Mouse (Mus musculus) forebrain, postnatal 0 days (tissue): ENCODE results near the gene Slc16a9. TPM values are rescaled to one million over a fixed set of nuclear protein-coding genes. Genes with fewer than 3 reads are reported as not detected.

ENCODE experiments used
- ATAC-seq: fragments of 200-750 bp; cut with Nextera tagmentation; 2 replicates; pipeline ENCODE4 v1.8.0; 2017; ENCODE audit warnings: mild to moderate bottlenecking, moderate library complexity
- DNase-seq: peaks from one replicate; pipeline ENCODE4 v3.0.0-alpha.2; 2015
- H3K27ac ChIP-seq: fragments of 300-500 bp; sonication (generic); 2 replicates; pipeline ENCODE4 v1.5.1; 2014; ENCODE audit warnings: low read depth, mild to moderate bottlenecking, antibody characterized with exemption, low read length, moderate library complexity, mixed read lengths
- H3K27me3 ChIP-seq: fragments of 300-500 bp; sonication (generic); 2 replicates; pipeline ENCODE4 v1.6.1; 2014; ENCODE audit warnings: mild to moderate bottlenecking, low read length, mixed read lengths; ENCODE audit not compliant: insufficient read depth
- H3K36me3 ChIP-seq: fragments of 300-500 bp; sonication (generic); 2 replicates; pipeline ENCODE4 v1.6.1; 2014; ENCODE audit warnings: mild to moderate bottlenecking, moderate library complexity; ENCODE audit not compliant: insufficient read depth
- H3K4me1 ChIP-seq: fragments of 300-500 bp; sonication (generic); 2 replicates; pipeline ENCODE4 v1.6.1; 2014; ENCODE audit warnings: antibody characterized with exemption; ENCODE audit not compliant: insufficient read depth
- H3K4me2 ChIP-seq: fragments of 300-500 bp; sonication (generic); 2 replicates; pipeline ENCODE4 v1.6.1; 2014; ENCODE audit warnings: low read depth, mild to moderate bottlenecking, moderate library complexity
- H3K4me3 ChIP-seq: fragments of 300-500 bp; sonication (generic); 2 replicates; pipeline ENCODE4 v1.5.1; 2014; ENCODE audit warnings: low read depth, low read length, mixed read lengths
- H3K9ac ChIP-seq: fragments of 300-500 bp; sonication (generic); 2 replicates; pipeline ENCODE4 v1.6.1; 2014; ENCODE audit warnings: mild to moderate bottlenecking
- H3K9me3 ChIP-seq: fragments of 300-500 bp; sonication (generic); 2 replicates; pipeline ENCODE4 v1.6.1; 2016; ENCODE audit warnings: low read length
- CTCF ChIP-seq: sonication (generic); IDR thresholded peaks from 2 replicates; pipeline ENCODE4 v1.5.1; 2016; ENCODE audit warnings: antibody characterized with exemption, control low read depth, low read depth
- WGBS: fragments of 180-500 bp; shearing (Covaris S2); extraction: QIAGEN DNeasy Blood & Tissue Kit; methylation state at CpG from one replicate; pipeline ENCODE4 v1.1.7; 2014; 5-methylcytosine and 5-hydroxymethylcytosine counted together
- polyA plus RNA-seq: library from polyadenylated mRNA; unstranded; fragments of >200 nt; fragmentation: Nextera tagmentation; extraction: Ambion mirVana; gene quantifications from 2 replicates; pipeline ENCODE4 v1.2.1, GENCODE M21; 2015
- total RNA-seq: library from RNA; depleted of rRNA; stranded (reverse); fragments of >200 nt; gene quantifications from 2 replicates; pipeline ENCODE4 v1.2.3, GENCODE M21; 2014; rRNA removed

Slc16a9 gene
- total RNA-seq = 6.1 and 6.5 TPM in 2 replicates
- polyA plus RNA-seq = 2.5 and 2.6 TPM in 2 replicates

DNA sequence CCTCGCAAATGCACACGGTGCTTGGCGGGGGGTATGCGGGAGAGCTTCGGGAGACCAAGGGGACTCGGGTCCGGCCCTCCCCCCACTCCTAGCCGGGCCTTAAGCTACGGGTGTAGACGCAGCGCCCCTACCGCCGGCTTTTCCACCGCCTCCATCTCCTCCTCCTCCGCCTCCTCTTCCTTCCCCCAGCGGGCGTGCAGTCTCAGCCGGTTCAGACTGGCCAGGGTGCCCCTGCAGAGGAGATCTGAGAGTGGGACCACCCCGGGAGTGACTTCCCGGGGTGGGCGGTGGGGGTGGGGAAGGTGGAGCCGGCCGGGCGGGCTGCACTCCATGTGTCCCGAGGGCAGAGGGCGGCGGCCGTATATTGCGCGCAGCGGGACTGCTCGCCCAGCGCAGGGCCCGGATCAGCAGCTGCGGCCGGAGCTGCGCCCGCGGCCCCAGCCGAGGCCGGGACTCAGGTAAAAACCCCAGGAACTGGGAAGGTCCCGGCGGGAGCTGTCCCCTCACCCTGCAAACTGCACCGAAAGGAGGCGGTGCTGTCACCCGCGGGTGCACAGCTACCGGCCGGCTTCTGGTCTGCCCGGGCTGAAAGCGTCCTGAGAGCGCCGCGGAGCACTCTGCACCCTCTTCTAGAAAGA lies at the start of gene Slc16a9:
Slc16a9 (plus strand) TSS at position 180 of the 638 bp plus-strand sequence.
- TF ChIP-seq CTCF = peak; percentile 62
- DNase-seq = peak; percentile 68
- Histone ChIP-seq H3K4me3 (peak within 1 kb of the TSS; percentile 63), H3K9me3 (no peaks in the 10 kb centered on the region), H3K4me1 (no peaks in the 10 kb centered on the region), H3K4me2 (peak within 1 kb of the TSS; percentile 98), H3K27me3 (peaks cover 12% of the 10 kb centered on the region), H3K36me3 (no peaks in the 10 kb centered on the region), H3K9ac (peak within 1 kb of the TSS; percentile 74), H3K27ac (no peak within 1 kb of the TSS)
- 1% methylated on average over 50 of the region's 54 CpGs for WGBS
- ATAC-seq = peak; percentile 97

DNA sequence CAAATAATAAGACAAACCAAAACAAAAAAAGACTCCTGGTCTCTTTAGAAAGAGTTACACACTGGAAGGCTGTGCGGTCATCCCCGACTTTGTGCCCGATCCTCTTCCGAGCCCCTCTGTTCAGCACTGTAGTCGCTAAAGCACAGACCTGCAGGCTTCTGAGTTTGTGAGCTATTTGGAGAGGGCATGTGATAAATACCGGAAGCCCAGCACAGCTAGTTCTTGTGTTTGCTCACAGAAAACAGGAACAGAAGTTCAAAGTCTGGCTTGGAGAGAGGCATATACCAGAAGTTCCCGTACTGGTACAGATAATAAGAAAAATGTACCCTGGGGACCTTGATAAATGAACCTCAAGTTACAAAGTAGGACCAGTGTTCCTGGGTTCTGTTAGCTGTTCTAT lies 49.6 kb upstream of the Slc16a9 start:
- H3K27ac ChIP-seq = no peak overlapping the region
- DNase-seq (no peak), ATAC-seq (no peak)
- H3K4me3 ChIP-seq = no peak overlapping the region
- no peak overlapping the region for H3K4me2 ChIP-seq
- no peaks in the 10 kb centered on the region for H3K27me3 ChIP-seq
- no peaks in the 10 kb centered on the region for H3K4me1 ChIP-seq
- peaks cover 21% of the 10 kb centered on the region; the same call in 1 of the 2 replicates for H3K36me3 ChIP-seq
- TF ChIP-seq CTCF = no peak
- H3K9ac ChIP-seq = no peak overlapping the region
- no peaks in the 10 kb centered on the region for H3K9me3 ChIP-seq
- 79% methylated on average over 7 of the region's 7 CpGs for WGBS

DNA sequence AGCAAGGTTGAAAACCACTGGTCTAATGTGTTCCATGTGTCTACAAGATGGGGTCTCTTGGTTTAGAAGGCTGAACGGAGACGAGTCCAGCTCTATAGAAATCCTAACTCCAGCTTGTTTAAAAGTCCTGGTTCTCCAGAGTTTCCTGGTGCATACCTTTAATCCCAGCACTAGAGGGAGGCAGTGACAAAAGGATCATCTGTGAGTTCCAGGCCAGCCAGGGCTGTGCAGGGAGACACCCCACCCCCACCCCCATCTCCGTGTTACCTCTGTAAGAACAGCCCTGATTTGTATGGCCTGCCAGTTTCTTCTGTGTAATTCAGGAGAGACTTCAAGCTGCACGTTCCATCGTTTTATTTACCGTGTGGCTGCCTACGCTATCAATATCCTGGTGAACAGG lies 49.1 kb upstream of the Slc16a9 start:
- peaks cover 21% of the 10 kb centered on the region; the same call in 1 of the 2 replicates for H3K36me3 ChIP-seq
- no peak overlapping the region for H3K4me2 ChIP-seq
- ATAC-seq = peak; percentile 43; the same call in 1 of the 2 replicates
- no peak overlapping the region for H3K27ac ChIP-seq
- no peaks in the 10 kb centered on the region for H3K4me1 ChIP-seq
- H3K9me3 ChIP-seq = no peaks in the 10 kb centered on the region
- H3K9ac ChIP-seq = no peak overlapping the region
- H3K4me3 ChIP-seq = no peak overlapping the region
- DNase-seq = peak; percentile 18
- TF ChIP-seq CTCF = peak; percentile 48
- H3K27me3 ChIP-seq = no peaks in the 10 kb centered on the region
- 55% methylated on average over 7 of the region's 7 CpGs for WGBS

DNA sequence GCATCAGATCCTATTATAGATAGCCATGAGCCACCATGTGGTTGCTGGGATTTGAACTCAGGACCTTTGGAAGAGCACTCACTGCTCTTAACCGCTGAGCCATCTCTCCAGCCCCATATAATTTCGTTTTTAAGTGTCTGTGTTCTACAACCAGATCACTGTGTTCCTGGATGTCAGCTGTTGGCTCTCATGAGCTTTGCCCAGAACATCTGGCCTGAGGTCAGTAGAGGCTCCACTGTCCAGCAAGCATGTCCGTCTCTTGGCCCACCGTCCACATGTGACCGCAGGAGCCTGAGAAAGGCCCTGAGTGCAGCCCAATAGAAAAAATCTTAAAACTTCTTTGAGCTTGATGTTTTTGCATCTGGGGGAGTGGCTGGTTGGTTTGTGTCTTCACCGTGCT lies 48.2 kb upstream of the Slc16a9 start:
- no peak for TF ChIP-seq CTCF
- no peaks in the 10 kb centered on the region for H3K9me3 ChIP-seq
- H3K4me2 ChIP-seq = no peak overlapping the region
- H3K36me3 ChIP-seq = peaks cover 17% of the 10 kb centered on the region; the same call in 1 of the 2 replicates
- no peak for ATAC-seq
- no peaks in the 10 kb centered on the region for H3K4me1 ChIP-seq
- 91% methylated on average over 6 of the region's 6 CpGs for WGBS
- no peaks in the 10 kb centered on the region for H3K27me3 ChIP-seq
- H3K27ac ChIP-seq = no peak overlapping the region
- no peak for DNase-seq
- H3K4me3 ChIP-seq = no peak overlapping the region
- H3K9ac ChIP-seq = no peak overlapping the region

DNA sequence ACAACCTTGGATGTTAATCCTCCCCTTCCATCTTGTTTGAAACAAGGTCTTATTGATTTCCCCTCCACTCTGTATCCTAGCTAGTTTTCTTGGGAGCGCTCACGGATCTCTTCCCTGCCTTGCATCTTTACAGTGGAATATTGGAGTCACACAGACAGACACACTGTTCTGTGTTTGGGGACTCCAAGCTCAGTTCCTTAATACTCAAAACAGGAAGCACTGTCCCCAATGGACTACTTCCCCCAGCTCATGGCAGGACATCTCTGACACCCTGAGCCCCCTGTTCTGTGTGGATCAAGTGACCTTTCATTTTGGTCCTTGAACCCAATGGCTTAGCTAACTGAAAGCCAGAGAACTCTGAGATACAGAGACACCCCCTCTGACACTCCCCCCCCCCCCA lies 47.3 kb upstream of the Slc16a9 start:
- H3K4me1 ChIP-seq = no peaks in the 10 kb centered on the region
- no peak overlapping the region for H3K4me3 ChIP-seq
- TF ChIP-seq CTCF = no peak
- no peaks in the 10 kb centered on the region for H3K9me3 ChIP-seq
- ATAC-seq (no peak), DNase-seq (no peak)
- H3K27me3 ChIP-seq = no peaks in the 10 kb centered on the region
- H3K9ac ChIP-seq = no peak overlapping the region
- no peak overlapping the region for H3K4me2 ChIP-seq
- 87% methylated on average over 2 of the region's 2 CpGs for WGBS
- no peak overlapping the region for H3K27ac ChIP-seq
- H3K36me3 ChIP-seq = peaks cover 9% of the 10 kb centered on the region; the same call in 1 of the 2 replicates

DNA sequence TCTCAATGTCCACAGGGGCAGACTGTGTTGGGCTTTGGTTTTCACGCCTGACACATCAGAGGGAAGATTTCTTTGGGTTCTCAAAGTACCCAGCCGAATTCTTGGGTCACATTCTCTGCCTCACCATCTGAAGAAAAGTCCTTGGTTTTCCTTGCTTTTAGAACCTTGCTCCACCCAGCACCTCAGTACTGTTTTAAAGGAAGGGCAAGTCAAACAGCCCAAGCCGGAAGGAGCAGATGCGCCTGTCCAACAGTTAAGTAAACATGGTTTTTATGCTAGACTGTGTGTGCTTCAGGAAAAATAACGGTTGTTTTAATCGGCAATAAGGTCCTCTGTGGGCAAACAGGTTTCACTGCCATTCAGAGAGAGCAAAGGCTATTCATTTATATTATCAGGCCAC lies 46.9 kb upstream of the Slc16a9 start:
- 72% methylated on average over 6 of the region's 6 CpGs for WGBS

DNA sequence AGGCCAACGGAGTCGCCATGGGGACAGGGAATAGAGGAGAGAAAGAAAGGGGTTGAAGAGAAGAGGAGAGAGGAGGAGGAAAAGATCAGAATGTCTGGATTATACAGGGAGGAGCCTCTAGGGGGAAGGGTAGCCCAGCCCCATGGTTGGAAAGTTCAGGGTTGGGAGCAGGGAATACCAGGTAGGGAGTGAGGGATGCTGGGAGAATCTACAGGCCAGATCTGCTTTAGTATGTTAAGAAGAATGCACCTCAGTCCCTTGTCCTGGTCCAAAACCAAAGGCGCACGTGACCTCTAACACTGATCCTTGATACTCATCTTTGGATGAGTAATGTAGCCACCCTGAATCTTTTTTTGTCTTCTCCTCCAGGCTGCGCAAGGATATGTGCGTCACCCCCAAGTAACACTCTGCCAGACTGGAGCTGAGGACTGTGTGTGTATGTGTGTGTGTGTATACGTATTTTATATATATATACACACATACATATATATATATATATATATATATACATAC lies 45.9 kb upstream of the Slc16a9 start:
- 88% methylated on average over 7 of the region's 7 CpGs for WGBS
- no peak for ATAC-seq
- Histone ChIP-seq H3K4me3 (no peak overlapping the region), H3K27me3 (no peaks in the 10 kb centered on the region), H3K4me2 (no peak overlapping the region), H3K27ac (no peak overlapping the region), H3K9me3 (no peaks in the 10 kb centered on the region), H3K36me3 (no peaks in the 10 kb centered on the region), H3K9ac (no peak overlapping the region), H3K4me1 (no peaks in the 10 kb centered on the region)
- no peak for TF ChIP-seq CTCF
- no peak for DNase-seq

More for the DNA sequence above, 46.9 kb upstream of the Slc16a9 start:
- Histone ChIP-seq H3K27me3 (no peaks in the 10 kb centered on the region), H3K9ac (no peak overlapping the region), H3K27ac (no peak overlapping the region), H3K36me3 (peaks cover 7% of the 10 kb centered on the region; the same call in 1 of the 2 replicates), H3K9me3 (no peaks in the 10 kb centered on the region), H3K4me1 (no peaks in the 10 kb centered on the region), H3K4me2 (no peak overlapping the region), H3K4me3 (no peak overlapping the region)
- no peak for TF ChIP-seq CTCF
- DNase-seq = no peak
- no peak for ATAC-seq
